Mouse (Mus musculus): ENCODE data around the gene Rps19bp1. TPM values are rescaled to one million over a fixed set of nuclear protein-coding genes. Genes with fewer than 3 reads are reported as not detected.
A peak's percentile ranks its signal among the peaks of the same experiment; 100 is the strongest.

The Rps19bp1 gene
- total RNA-seq (2021), result 10 to 100 TPM; 42.6 to 48.1 TPM
- long read RNA-seq, experiment 1, transcript Rps19bp1-201 (4 exons, 838 nt), result major isoform, 27 of 33 reads
- long read RNA-seq, experiment 1, partial matches to known transcripts, result 2 of 33 reads
- long read RNA-seq, experiment 1, other reads (novel, unspliced or antisense), result 4 of 33 reads
- long read RNA-seq, experiment 2, transcript Rps19bp1-201 (4 exons, 838 nt), result major isoform, 59 of 65 reads
- long read RNA-seq, experiment 2, partial matches to known transcripts, result 1 of 65 reads
- long read RNA-seq, experiment 2, other reads (novel, unspliced or antisense), result 2 of 65 reads

GRCm38 (mm10) chr15:80263610-80264575, at the start of gene Rps19bp1:
TSS of gene Rps19bp1 (minus strand) at chr15:80264315.
- peak; percentile 83 to 87 for DNase-seq (ENCODE audit: low spot score in 2 of 2)

- no peak for DNase-seq (ENCODE audit: low spot score in 2 of 2)
These were observed 42.0 kb upstream of the Rps19bp1 start for GRCm38 (mm10) chr15:80306146-80306545.

GRCm38 (mm10) chr15:80304188-80304587, 40.1 kb upstream of the Rps19bp1 start:
- no peak for DNase-seq (ENCODE audit: low spot score in 2 of 2)

GRCm38 (mm10) chr15:80303779-80304178, 39.7 kb upstream of the Rps19bp1 start:
- DNase-seq (ENCODE audit: low spot score in 2 of 2), result no peak

DNA sequence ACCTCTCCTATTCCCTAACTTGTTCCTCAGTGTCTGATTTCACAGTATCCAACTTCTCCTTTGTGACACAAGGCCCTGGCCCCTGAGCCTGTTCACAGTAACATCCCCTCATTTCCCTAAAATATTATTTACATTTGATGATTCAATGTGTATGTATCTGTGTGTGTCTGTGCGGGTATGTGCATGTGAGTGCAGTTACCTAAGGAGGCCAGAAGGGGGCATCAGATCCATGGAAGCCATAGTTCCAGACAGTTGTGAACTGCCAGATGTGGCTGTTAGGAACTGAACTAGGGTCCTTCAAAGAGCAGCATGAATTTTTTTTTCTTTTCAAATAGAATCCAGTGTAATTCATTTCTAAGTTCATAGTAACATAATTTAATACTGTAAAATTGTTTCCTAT, 33.0 kb upstream of the Rps19bp1 start:
- no peak for DNase-seq (ENCODE audit: low spot score in 2 of 2)

- DNase-seq (ENCODE audit: low spot score in 2 of 2), result peak; percentile 58 to 63
These were observed 25.3 kb upstream of the Rps19bp1 start for GRCm38 (mm10) chr15:80289436-80289835.

- DNase-seq (ENCODE audit: low spot score in 2 of 2), result no peak
These were observed 23.9 kb upstream of the Rps19bp1 start for GRCm38 (mm10) chr15:80288036-80288435.

GRCm38 (mm10) chr15:80286851-80287415, 22.8 kb upstream of the Rps19bp1 start, which contains the start of gene Cacna1i:
TSS of gene Cacna1i (plus strand) at chr15:80287238.
- DNase-seq (ENCODE audit: low spot score in 2 of 2), result no peak

- DNase-seq (ENCODE audit: low spot score in 2 of 2), result peak in 1 of 2 experiments; percentile 47
These were observed 16.5 kb upstream of the Rps19bp1 start for GRCm38 (mm10) chr15:80280646-80281045.

DNA sequence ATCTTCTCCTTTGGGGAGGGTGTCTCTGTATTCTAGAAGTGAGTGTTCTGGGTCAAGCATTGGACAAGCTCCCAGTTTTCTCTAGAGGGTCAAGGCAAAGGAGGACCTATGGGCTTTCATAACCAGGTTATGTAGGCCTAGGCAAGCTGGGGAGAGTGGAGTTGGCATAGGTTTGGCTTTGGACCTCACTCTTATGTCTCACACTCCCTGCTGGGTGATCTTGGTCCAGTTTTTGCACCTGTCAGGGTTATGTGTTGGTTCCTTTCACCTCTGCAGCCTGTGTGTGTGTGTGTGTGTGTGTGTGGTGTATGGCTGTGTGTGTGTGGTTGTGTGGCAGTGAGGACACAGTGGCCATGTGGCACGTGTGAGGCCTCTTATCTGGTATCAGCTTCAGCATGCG, 14.9 kb upstream of the Rps19bp1 start:
- DNase-seq (ENCODE audit: low spot score in 2 of 2), result no peak

GRCm38 (mm10) chr15:80278121-80278759, 14.1 kb upstream of the Rps19bp1 start:
- no peak for DNase-seq (ENCODE audit: low spot score in 2 of 2)

GRCm38 (mm10) chr15:80277625-80278024, 13.5 kb upstream of the Rps19bp1 start:
- DNase-seq (ENCODE audit: low spot score in 2 of 2), result peak; percentile 60 to 62

- no peak for DNase-seq (ENCODE audit: low spot score in 2 of 2)
These were observed 13.0 kb upstream of the Rps19bp1 start for GRCm38 (mm10) chr15:80277107-80277506.

DNA sequence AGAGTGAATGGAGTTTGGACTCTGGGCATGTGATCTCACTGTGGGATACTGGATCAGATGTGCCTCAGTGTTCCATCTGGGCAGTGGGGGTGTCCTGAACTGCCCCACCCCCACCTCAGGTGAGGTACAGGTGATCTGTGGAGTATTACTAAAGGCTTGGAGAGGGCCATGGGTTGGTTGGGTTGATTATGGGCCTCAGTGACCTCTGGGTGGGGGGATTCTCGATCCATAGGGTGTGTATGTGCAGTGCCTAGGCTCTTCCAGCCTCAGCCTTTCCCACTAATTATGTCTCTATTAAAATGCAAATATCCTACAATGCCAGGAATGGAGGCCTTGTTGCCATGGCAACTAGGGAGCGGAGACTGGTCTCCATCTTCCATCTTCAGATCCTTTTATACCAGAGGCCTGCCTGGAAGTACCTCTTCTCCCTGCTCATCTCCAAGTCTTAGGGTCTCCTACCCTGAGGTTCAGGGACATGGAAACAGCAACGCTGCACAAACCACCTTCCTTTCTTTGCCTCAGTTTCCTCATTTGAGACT, 7.8 kb upstream of the Rps19bp1 start:
- no peak for DNase-seq (ENCODE audit: low spot score in 2 of 2)

- peak; percentile 63 to 68 for DNase-seq (ENCODE audit: low spot score in 2 of 2)
These were observed 2.2 kb upstream of the Rps19bp1 start for GRCm38 (mm10) chr15:80266281-80266680.

DNA sequence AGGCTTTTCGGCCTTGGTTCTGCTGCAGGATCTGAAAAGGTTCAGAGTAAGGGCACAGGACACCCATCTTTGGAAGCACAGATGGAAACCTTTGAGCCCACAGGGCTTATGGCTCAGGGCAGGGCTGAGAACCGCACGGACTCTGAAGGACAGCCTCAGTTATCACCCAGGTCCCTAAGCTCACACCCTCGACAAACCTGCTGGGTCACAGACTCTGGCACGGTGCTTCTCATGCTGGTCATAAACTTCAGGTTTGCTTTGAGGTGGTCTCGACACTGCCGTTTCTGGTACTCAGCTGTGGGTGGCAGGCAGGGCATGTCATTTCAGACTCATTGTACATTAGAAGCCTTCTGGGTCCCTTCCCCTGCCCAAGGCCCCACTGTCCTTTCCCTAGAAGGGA, 3.0 kb downstream of the Rps19bp1 start:
- no peak for DNase-seq (ENCODE audit: low spot score in 2 of 2)

- DNase-seq (ENCODE audit: low spot score in 2 of 2), result peak; percentile 84 to 90
These were observed 3.4 kb downstream of the Rps19bp1 start for GRCm38 (mm10) chr15:80260677-80261076.

DNA sequence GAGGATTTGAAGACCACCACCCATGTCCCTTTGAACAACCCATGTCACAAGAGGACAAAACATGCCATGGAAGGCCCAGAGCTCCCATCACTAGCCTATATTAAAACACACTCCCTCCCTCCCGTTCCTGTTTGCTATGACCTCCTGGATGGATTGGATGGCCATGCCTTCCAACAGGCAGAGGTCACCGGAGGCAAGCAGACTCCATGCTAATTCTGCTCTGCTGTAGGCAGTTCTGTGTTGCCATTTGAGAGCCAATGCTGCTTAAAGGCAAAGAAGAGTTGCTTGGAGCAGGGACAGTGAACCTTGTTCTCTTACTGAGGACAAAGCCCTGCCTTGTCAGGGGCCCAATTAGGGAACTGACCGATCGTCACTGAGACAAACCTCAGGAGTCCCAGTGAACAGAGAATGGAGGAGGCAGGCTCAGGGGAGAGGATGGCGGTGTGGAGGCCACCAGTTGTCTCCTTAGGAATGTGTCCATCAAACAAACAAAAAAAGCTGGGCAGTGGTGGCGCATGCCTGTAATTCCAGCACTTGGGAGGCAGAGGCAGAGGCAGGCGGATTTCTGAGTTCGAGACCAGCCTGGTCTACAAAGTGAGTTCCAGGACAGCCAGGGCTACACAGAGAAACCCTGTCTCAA, 4.6 kb downstream of the Rps19bp1 start:
- DNase-seq (ENCODE audit: low spot score in 2 of 2), result no peak

DNA sequence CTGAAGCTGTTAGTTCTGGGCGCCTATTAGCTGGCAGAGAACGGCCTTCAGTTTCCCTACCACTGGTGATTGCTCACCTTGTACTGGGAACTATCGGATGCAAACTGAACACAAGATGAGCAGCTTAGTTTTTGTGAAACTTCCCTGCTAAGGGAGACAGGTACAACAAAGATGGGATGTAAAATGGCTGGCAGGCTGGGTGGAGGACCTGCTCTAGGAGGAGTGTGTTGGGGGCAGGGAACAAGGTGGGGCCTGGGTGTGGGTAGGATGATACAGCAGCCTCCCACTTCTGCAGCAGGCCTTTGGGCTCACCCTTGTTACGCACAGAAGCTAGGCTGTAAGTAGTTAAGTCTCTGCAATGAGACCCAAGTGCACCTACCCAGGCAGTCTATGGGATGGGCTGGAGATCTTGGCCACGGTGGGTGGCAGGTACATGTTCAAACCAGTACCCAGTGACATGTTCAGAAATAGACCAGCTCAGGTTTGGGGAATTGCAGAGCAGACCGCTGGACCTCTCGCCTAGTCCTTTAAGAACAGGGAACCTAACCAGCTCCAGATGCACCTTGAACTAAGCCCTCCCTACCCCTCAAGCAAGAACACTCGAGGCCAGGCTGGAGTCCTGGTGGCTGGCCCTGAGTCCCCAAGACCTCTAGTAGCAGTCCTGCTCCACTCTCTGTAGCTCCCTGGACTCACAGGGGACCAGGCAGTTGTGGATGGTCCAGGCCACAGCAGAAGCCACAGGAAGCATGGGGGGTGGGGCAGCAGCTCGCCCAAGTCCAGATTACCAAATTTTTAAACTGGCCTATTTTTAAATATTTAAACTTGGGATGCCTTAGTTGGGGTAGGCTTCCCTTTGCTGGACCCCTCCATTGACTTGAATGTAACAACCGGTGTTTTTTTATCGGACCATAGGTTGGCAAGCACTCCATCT, 5.6 kb downstream of the Rps19bp1 start:
- no peak for DNase-seq (ENCODE audit: low spot score in 2 of 2)

All from adrenal gland, adult 18-20 months (tissue).